Mouse (Mus musculus): ENCODE results near the gene Ssh1.
A peak's percentile ranks its signal among the peaks of the same experiment; 100 is the strongest.

The Ssh1 gene

GRCm38 (mm10) chr5:113992339-113992831 is 1.3 kb downstream of the Ssh1 start:
- peak; percentile 73 to 78 for DNase-seq

GRCm38 (mm10) chr5:113991141-113991540 is 2.6 kb downstream of the Ssh1 start:
- no peak for DNase-seq

GRCm38 (mm10) chr5:113990593-113990992 is 3.1 kb downstream of the Ssh1 start:
- DNase-seq = no peak

- DNase-seq = no peak
Measured at GRCm38 (mm10) chr5:113989437-113990024, 4.2 kb downstream of the Ssh1 start.

- no peak for DNase-seq
Measured at GRCm38 (mm10) chr5:113986182-113986961, 7.3 kb downstream of the Ssh1 start.

GRCm38 (mm10) chr5:113985737-113986136 is 8.0 kb downstream of the Ssh1 start:
- no peak for DNase-seq

GRCm38 (mm10) chr5:113984025-113984740 is 9.5 kb downstream of the Ssh1 start:
- DNase-seq = no peak

- DNase-seq = no peak
Measured at GRCm38 (mm10) chr5:113983541-113983940, 10.2 kb downstream of the Ssh1 start.

GRCm38 (mm10) chr5:113981843-113982242 is 11.9 kb downstream of the Ssh1 start:
- DNase-seq = no peak

GRCm38 (mm10) chr5:113981171-113981570 is 12.5 kb downstream of the Ssh1 start:
- DNase-seq = no peak

GRCm38 (mm10) chr5:113980511-113980910 is 13.2 kb downstream of the Ssh1 start:
- DNase-seq = no peak

- DNase-seq = no peak
Measured at GRCm38 (mm10) chr5:113977309-113977708, 16.4 kb downstream of the Ssh1 start.

- DNase-seq = no peak
Measured at GRCm38 (mm10) chr5:113976597-113976996, 17.1 kb downstream of the Ssh1 start.

- DNase-seq = no peak
Measured at GRCm38 (mm10) chr5:113975538-113976215, 18.0 kb downstream of the Ssh1 start.

- DNase-seq = no peak
Measured at GRCm38 (mm10) chr5:113974576-113974975, 19.1 kb downstream of the Ssh1 start.

GRCm38 (mm10) chr5:113973790-113974189 is 19.9 kb downstream of the Ssh1 start:
- DNase-seq = no peak

- no peak for DNase-seq
Measured at GRCm38 (mm10) chr5:113972589-113973515, 20.8 kb downstream of the Ssh1 start.

- DNase-seq = no peak
Measured at GRCm38 (mm10) chr5:113971434-113971960, 22.2 kb downstream of the Ssh1 start.

- no peak for DNase-seq
Measured at GRCm38 (mm10) chr5:113968371-113968770, 25.3 kb downstream of the Ssh1 start.

GRCm38 (mm10) chr5:113966452-113967150 is 27.1 kb downstream of the Ssh1 start:
- no peak for DNase-seq

GRCm38 (mm10) chr5:113965659-113966185 is 28.0 kb downstream of the Ssh1 start:
- DNase-seq = no peak
